Mouse (Mus musculus): ENCODE results near the gene Cd53. TPM values are rescaled to one million over a fixed set of nuclear protein-coding genes. Genes with fewer than 3 reads are reported as not detected.
A peak's percentile ranks its signal among the peaks of the same experiment; 100 is the strongest.

Cd53 gene
- 12.7 and 14.9 TPM in 2 replicates for polyA plus RNA-seq (2015; fragmentation: Nextera tagmentation; extraction: Ambion mirVana)

- Histone ChIP-seq H3K36me3 (no peaks in the 10 kb centered on the region), H3K9me3 (no peaks in the 10 kb centered on the region), H3K4me2 (no peak within 1 kb of the TSS), H3K27me3 (replicated peaks) (no peaks in the 10 kb centered on the region), H3K4me1 (no peaks in the 10 kb centered on the region), H3K4me3 (replicated peaks) (no peak within 1 kb of the TSS), H3K9ac (no peak within 1 kb of the TSS), H3K27ac (no peak within 1 kb of the TSS)
- no peak for ATAC-seq (ENCODE audit: insufficient read depth, low FRiP score, low read depth)
- WGBS: 81% methylated on average over 2 of the region's 2 CpGs
Measured at GRCm38 (mm10) chr3:106789930-106790329, at the start of gene Cd53. TSS of gene Cd53 (minus strand) at chr3:106790149.

GRCm38 (mm10) chr3:106832107-106832506 lies 42.2 kb upstream of the Cd53 start:
- WGBS: 81% methylated on average over 1 of the region's 1 CpGs
- H3K4me2 ChIP-seq: no peak overlapping the region
- no peak for ATAC-seq (ENCODE audit: insufficient read depth, low FRiP score, low read depth)
- H3K9ac ChIP-seq: no peak overlapping the region
- H3K27me3 ChIP-seq (replicated peaks): no peaks in the 10 kb centered on the region
- no peaks in the 10 kb centered on the region for H3K36me3 ChIP-seq
- H3K9me3 ChIP-seq: no peaks in the 10 kb centered on the region
- no peak overlapping the region for H3K4me3 ChIP-seq (replicated peaks)
- no peaks in the 10 kb centered on the region for H3K4me1 ChIP-seq
- no peak overlapping the region for H3K27ac ChIP-seq

- Histone ChIP-seq H3K9me3 (no peaks in the 10 kb centered on the region), H3K4me1 (no peaks in the 10 kb centered on the region), H3K4me2 (no peak within 1 kb of the TSS), H3K9ac (no peak within 1 kb of the TSS), H3K27me3 (replicated peaks) (no peaks in the 10 kb centered on the region), H3K4me3 (replicated peaks) (no peak within 1 kb of the TSS), H3K27ac (no peak within 1 kb of the TSS), H3K36me3 (no peaks in the 10 kb centered on the region)
- 70% methylated on average over 1 of the region's 1 CpGs for WGBS
- no peak for ATAC-seq (ENCODE audit: insufficient read depth, low FRiP score, low read depth)
Measured at GRCm38 (mm10) chr3:106826187-106826586, 36.2 kb upstream of the Cd53 start, which contains the start of gene Olfr266. TSS of gene Olfr266 (minus strand) at chr3:106826287.

- no peaks in the 10 kb centered on the region for H3K36me3 ChIP-seq
- H3K4me1 ChIP-seq: no peaks in the 10 kb centered on the region
- H3K27me3 ChIP-seq (replicated peaks): no peaks in the 10 kb centered on the region
- H3K4me2 ChIP-seq: no peak overlapping the region
- WGBS: 76% methylated on average over 2 of the region's 2 CpGs
- no peaks in the 10 kb centered on the region for H3K9me3 ChIP-seq
- H3K27ac ChIP-seq: no peak overlapping the region
- H3K4me3 ChIP-seq (replicated peaks): no peak overlapping the region
- H3K9ac ChIP-seq: no peak overlapping the region
- no peak for ATAC-seq (ENCODE audit: insufficient read depth, low FRiP score, low read depth)
Measured at GRCm38 (mm10) chr3:106817676-106818075, 27.7 kb upstream of the Cd53 start.

- 55% methylated on average over 2 of the region's 2 CpGs for WGBS
- Histone ChIP-seq H3K9me3 (no peaks in the 10 kb centered on the region), H3K36me3 (no peaks in the 10 kb centered on the region), H3K27ac (no peak overlapping the region), H3K4me1 (no peaks in the 10 kb centered on the region), H3K27me3 (replicated peaks) (no peaks in the 10 kb centered on the region), H3K4me2 (no peak overlapping the region), H3K4me3 (replicated peaks) (no peak overlapping the region), H3K9ac (no peak overlapping the region)
- ATAC-seq (ENCODE audit: insufficient read depth, low FRiP score, low read depth): no peak
Measured at GRCm38 (mm10) chr3:106808972-106809695, 19.2 kb upstream of the Cd53 start.

GRCm38 (mm10) chr3:106798079-106798478 lies 8.1 kb upstream of the Cd53 start:
- H3K9ac ChIP-seq: no peak overlapping the region
- no peak overlapping the region for H3K4me2 ChIP-seq
- no peak overlapping the region for H3K27ac ChIP-seq
- no peaks in the 10 kb centered on the region for H3K9me3 ChIP-seq
- ATAC-seq (ENCODE audit: insufficient read depth, low FRiP score, low read depth): no peak
- H3K4me1 ChIP-seq: no peaks in the 10 kb centered on the region
- no peaks in the 10 kb centered on the region for H3K36me3 ChIP-seq
- no peak overlapping the region for H3K4me3 ChIP-seq (replicated peaks)
- H3K27me3 ChIP-seq (replicated peaks): no peaks in the 10 kb centered on the region

GRCm38 (mm10) chr3:106788440-106788887 lies 1.5 kb downstream of the Cd53 start:
- H3K9me3 ChIP-seq: no peaks in the 10 kb centered on the region
- no peaks in the 10 kb centered on the region for H3K36me3 ChIP-seq
- no peaks in the 10 kb centered on the region for H3K27me3 ChIP-seq (replicated peaks)
- H3K27ac ChIP-seq: no peak overlapping the region
- H3K4me1 ChIP-seq: no peaks in the 10 kb centered on the region
- no peak overlapping the region for H3K4me3 ChIP-seq (replicated peaks)
- no peak overlapping the region for H3K4me2 ChIP-seq
- WGBS: 46% methylated on average over 2 of the region's 2 CpGs
- H3K9ac ChIP-seq: no peak overlapping the region
- ATAC-seq (ENCODE audit: insufficient read depth, low FRiP score, low read depth): no peak

GRCm38 (mm10) chr3:106787972-106788371 lies 2.0 kb downstream of the Cd53 start:
- Histone ChIP-seq H3K27ac (no peak overlapping the region), H3K9ac (no peak overlapping the region), H3K4me2 (no peak overlapping the region), H3K36me3 (no peaks in the 10 kb centered on the region), H3K4me1 (no peaks in the 10 kb centered on the region), H3K9me3 (no peaks in the 10 kb centered on the region), H3K4me3 (replicated peaks) (no peak overlapping the region), H3K27me3 (replicated peaks) (no peaks in the 10 kb centered on the region)
- ATAC-seq (ENCODE audit: insufficient read depth, low FRiP score, low read depth): no peak

- 72% methylated on average over 3 of the region's 3 CpGs for WGBS
- Histone ChIP-seq H3K27ac (no peak overlapping the region), H3K4me2 (no peak overlapping the region), H3K9me3 (no peaks in the 10 kb centered on the region), H3K27me3 (replicated peaks) (no peaks in the 10 kb centered on the region), H3K4me1 (no peaks in the 10 kb centered on the region), H3K36me3 (no peaks in the 10 kb centered on the region), H3K4me3 (replicated peaks) (no peak overlapping the region), H3K9ac (no peak overlapping the region)
- no peak for ATAC-seq (ENCODE audit: insufficient read depth, low FRiP score, low read depth)
Measured at GRCm38 (mm10) chr3:106785130-106785529, 4.8 kb downstream of the Cd53 start.

- ATAC-seq (ENCODE audit: insufficient read depth, low FRiP score, low read depth): no peak
- 83% methylated on average over 1 of the region's 1 CpGs for WGBS
Measured at GRCm38 (mm10) chr3:106771834-106772233, 18.1 kb downstream of the Cd53 start.

GRCm38 (mm10) chr3:106755898-106756297 lies 34.1 kb downstream of the Cd53 start:
- H3K9ac ChIP-seq: no peak overlapping the region
- H3K4me2 ChIP-seq: no peak overlapping the region
- H3K9me3 ChIP-seq: no peaks in the 10 kb centered on the region
- no peaks in the 10 kb centered on the region for H3K27me3 ChIP-seq (replicated peaks)
- H3K4me1 ChIP-seq: no peaks in the 10 kb centered on the region
- no peak overlapping the region for H3K4me3 ChIP-seq (replicated peaks)
- ATAC-seq (ENCODE audit: insufficient read depth, low FRiP score, low read depth): no peak
- H3K36me3 ChIP-seq: no peaks in the 10 kb centered on the region
- no peak overlapping the region for H3K27ac ChIP-seq
- WGBS: 53% methylated on average over 1 of the region's 1 CpGs

More at GRCm38 (mm10) chr3:106771834-106772233, 18.1 kb downstream of the Cd53 start:
- Histone ChIP-seq H3K4me1 (no peaks in the 10 kb centered on the region), H3K27ac (no peak overlapping the region), H3K36me3 (no peaks in the 10 kb centered on the region), H3K4me3 (replicated peaks) (no peak overlapping the region), H3K9ac (no peak overlapping the region), H3K27me3 (replicated peaks) (no peaks in the 10 kb centered on the region), H3K4me2 (no peak overlapping the region), H3K9me3 (no peaks in the 10 kb centered on the region)

GRCm38 (mm10) chr3:106722028-106722945 lies 67.7 kb downstream of the Cd53 start:
- ATAC-seq (ENCODE audit: insufficient read depth, low FRiP score, low read depth): peak; percentile 90

More at GRCm38 (mm10) chr3:106722028-106722945, 67.7 kb downstream of the Cd53 start:
- no peaks in the 10 kb centered on the region for H3K36me3 ChIP-seq
- H3K9me3 ChIP-seq: no peaks in the 10 kb centered on the region; the same call in 1 of the 2 replicates
- H3K27ac ChIP-seq: peak overlapping the region; percentile 97
- WGBS: 2% methylated on average over 33 of the region's 33 CpGs
- peak overlapping the region; percentile 57 for H3K4me2 ChIP-seq
- H3K4me1 ChIP-seq: no peaks in the 10 kb centered on the region
- peak overlapping the region; percentile 37; the same call in 1 of the 2 replicates for H3K9ac ChIP-seq
- H3K27me3 ChIP-seq (replicated peaks): no peaks in the 10 kb centered on the region
- H3K4me3 ChIP-seq (replicated peaks): peak overlapping the region; percentile 70

Data from stomach, embryonic 15.5 days (tissue).